Mouse (Mus musculus) stomach, embryonic 16.5 days (tissue): ENCODE measurements around the gene Mon2. TPM values are rescaled to one million over a fixed set of nuclear protein-coding genes. Genes with fewer than 3 reads are reported as not detected.
"Not testable (repeated sequence)": the region's sequence is repeated elsewhere in the genome, so short reads cannot be mapped to it uniquely, and the experiment has no call there.

Source experiments
- ATAC-seq: fragments of 200-750 bp; cut with Nextera tagmentation; 2 replicates; pipeline ENCODE4 v1.8.0; 2017; ENCODE audit warnings: moderate number of reproducible peaks, moderate TSS enrichment; ENCODE audit not compliant: insufficient read depth, low FRiP score
- H3K27ac ChIP-seq: fragments of 300-500 bp; sonication (generic); 2 replicates; pipeline ENCODE4 v1.5.1; 2014; ENCODE audit warnings: low read length
- H3K27me3 ChIP-seq: fragments of 300-500 bp; sonication (generic); 2 replicates; pipeline ENCODE4 v1.6.1; 2014; ENCODE audit warnings: low read length, control low read depth, mixed read lengths; ENCODE audit not compliant: control insufficient read depth, insufficient read depth
- H3K36me3 ChIP-seq: fragments of 300-500 bp; sonication (generic); 2 replicates; pipeline ENCODE4 v1.6.1; 2014; ENCODE audit warnings: low read length; ENCODE audit not compliant: control insufficient read depth, insufficient read depth
- H3K4me1 ChIP-seq: fragments of 300-500 bp; sonication (generic); 2 replicates; pipeline ENCODE4 v1.6.1; 2014; ENCODE audit warnings: low read length, control low read depth, mixed read lengths; ENCODE audit not compliant: control insufficient read depth, insufficient read depth
- H3K4me2 ChIP-seq: fragments of 300-500 bp; sonication (generic); 2 replicates; pipeline ENCODE4 v1.6.1; 2014; ENCODE audit warnings: low read depth, low read length, mixed read lengths
- H3K4me3 ChIP-seq: fragments of 300-500 bp; sonication (generic); replicated peaks from 2 replicates; pipeline ENCODE4 v1.5.1; 2014; ENCODE audit warnings: mild to moderate bottlenecking, low read length
- H3K9ac ChIP-seq: fragments of 300-500 bp; sonication (generic); 2 replicates; pipeline ENCODE4 v1.6.1; 2014; ENCODE audit warnings: low read length
- H3K9me3 ChIP-seq: fragments of 300-500 bp; sonication (generic); replicated peaks from 2 replicates; pipeline ENCODE4 v1.6.1; 2016; ENCODE audit warnings: low read length, control low read depth; ENCODE audit not compliant: control insufficient read depth
- WGBS: fragments of 180-500 bp; shearing (Covaris S2); extraction: QIAGEN DNeasy Blood & Tissue Kit; methylation state at CpG from one replicate; pipeline ENCODE4 v1.1.7; 2014; 5-methylcytosine and 5-hydroxymethylcytosine counted together
- polyA plus RNA-seq: library from polyadenylated mRNA; unstranded; fragments of >200 nt; fragmentation: Nextera tagmentation; extraction: Ambion mirVana; gene quantifications from 2 replicates; pipeline ENCODE4 v1.2.1, GENCODE M21; 2015

Mon2 gene
- polyA plus RNA-seq, 1 experiment from 2014 or later: 15.4 TPM

DNA sequence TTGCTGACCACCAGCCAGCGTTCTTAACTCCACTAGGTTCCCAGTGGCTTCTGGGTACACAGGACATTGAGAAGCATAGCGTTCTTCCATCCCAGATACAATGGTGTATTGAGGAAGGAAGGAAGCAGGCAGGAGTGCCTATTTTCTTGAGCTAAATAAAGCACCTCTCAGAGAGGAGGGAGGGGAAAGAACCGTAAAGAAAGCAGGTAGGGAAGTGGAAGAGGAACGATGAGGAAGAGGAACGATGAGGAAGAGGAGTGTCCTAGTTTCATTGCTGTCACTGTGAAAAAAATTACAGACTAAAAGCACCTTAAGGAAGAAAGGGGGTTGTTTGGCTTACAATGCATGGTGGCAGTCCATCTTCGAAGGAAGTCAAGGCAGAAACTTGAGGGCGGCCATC, 106.1 kb downstream of the Mon2 start:
- Histone ChIP-seq H3K27me3 (no peaks in the 10 kb centered on the region), H3K9ac (no peak overlapping the region), H3K4me3 (no peak overlapping the region), H3K9me3 (no peaks in the 10 kb centered on the region), H3K4me1 (no peaks in the 10 kb centered on the region), H3K27ac (no peak overlapping the region), H3K36me3 (no peaks in the 10 kb centered on the region), H3K4me2 (no peak overlapping the region)
- ATAC-seq: no peak
- 82% methylated on average over 7 of the region's 7 CpGs for WGBS

DNA sequence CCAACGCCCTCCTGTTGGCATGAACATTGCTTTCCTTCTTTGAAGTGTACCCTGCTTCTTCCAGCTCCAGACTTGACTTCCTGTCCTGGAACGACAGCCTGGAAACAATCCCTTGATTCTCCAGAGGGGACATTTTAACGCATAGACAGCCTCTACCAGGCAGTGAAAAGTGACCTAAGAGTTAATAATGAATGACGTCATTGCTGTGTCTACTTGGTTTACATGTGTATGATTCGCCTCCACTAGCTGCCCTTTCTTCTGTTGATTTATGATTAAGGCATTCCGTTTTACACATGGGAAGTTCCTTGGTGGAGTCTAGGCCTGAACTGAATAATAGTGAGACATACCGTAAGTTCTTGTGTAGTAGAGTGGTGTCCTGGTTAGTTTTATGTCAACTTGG, 109.9 kb downstream of the Mon2 start:
- no peaks in the 10 kb centered on the region for H3K9me3 ChIP-seq
- H3K36me3 ChIP-seq: no peaks in the 10 kb centered on the region
- H3K4me1 ChIP-seq: peaks cover 7% of the 10 kb centered on the region
- 43% methylated on average over 7 of the region's 7 CpGs for WGBS
- H3K4me2 ChIP-seq: no peak overlapping the region
- no peak for ATAC-seq
- peaks cover 2% of the 10 kb centered on the region; the same call in 1 of the 2 replicates for H3K27me3 ChIP-seq
- no peak overlapping the region for H3K9ac ChIP-seq
- H3K27ac ChIP-seq: no peak overlapping the region
- no peak overlapping the region for H3K4me3 ChIP-seq

GRCm38 (mm10) chr10:122965650-122966049, 110.7 kb downstream of the Mon2 start:
- 91% methylated on average over 4 of the region's 5 CpGs for WGBS
- not testable (repeated sequence) for ATAC-seq, H3K4me3 ChIP-seq, H3K9me3 ChIP-seq, H3K27ac ChIP-seq, H3K9ac ChIP-seq, H3K36me3 ChIP-seq, H3K4me2 ChIP-seq, H3K27me3 ChIP-seq
- peaks cover 15% of the 10 kb centered on the region for H3K4me1 ChIP-seq

GRCm38 (mm10) chr10:122964241-122964636, 112.1 kb downstream of the Mon2 start:
- peaks cover 16% of the 10 kb centered on the region for H3K4me1 ChIP-seq
- peak overlapping the region; percentile 50 for H3K9ac ChIP-seq
- H3K9me3 ChIP-seq: no peaks in the 10 kb centered on the region
- peaks cover 2% of the 10 kb centered on the region; the same call in 1 of the 2 replicates for H3K27me3 ChIP-seq
- no peak overlapping the region for H3K27ac ChIP-seq
- WGBS: 44% methylated on average over 4 of the region's 4 CpGs
- no peak overlapping the region for H3K4me3 ChIP-seq
- H3K36me3 ChIP-seq: no peaks in the 10 kb centered on the region
- peak overlapping the region; percentile 42 for H3K4me2 ChIP-seq
- no peak for ATAC-seq

GRCm38 (mm10) chr10:122963463-122964240, 112.7 kb downstream of the Mon2 start:
- H3K4me3 ChIP-seq: 0 out of 2 replicates have a peak overlapping the region, but pooled peaks have one; percentile 2
- H3K9ac ChIP-seq: peak overlapping the region; percentile 50
- WGBS: 14% methylated on average over 21 of the region's 21 CpGs
- H3K27ac ChIP-seq: no peak overlapping the region
- ATAC-seq: no peak
- H3K27me3 ChIP-seq: peaks cover 2% of the 10 kb centered on the region; the same call in 1 of the 2 replicates
- no peaks in the 10 kb centered on the region for H3K36me3 ChIP-seq
- peaks cover 16% of the 10 kb centered on the region for H3K4me1 ChIP-seq
- H3K9me3 ChIP-seq: no peaks in the 10 kb centered on the region
- peak overlapping the region; percentile 42 for H3K4me2 ChIP-seq

GRCm38 (mm10) chr10:122962651-122963050, 113.7 kb downstream of the Mon2 start:
- peaks cover 16% of the 10 kb centered on the region for H3K4me1 ChIP-seq
- WGBS: 78% methylated on average over 9 of the region's 9 CpGs
- H3K4me2 ChIP-seq: no peak overlapping the region
- H3K27me3 ChIP-seq: peaks cover 2% of the 10 kb centered on the region; the same call in 1 of the 2 replicates
- ATAC-seq: no peak
- H3K4me3 ChIP-seq: no peak overlapping the region
- H3K36me3 ChIP-seq: no peaks in the 10 kb centered on the region
- no peak overlapping the region for H3K9ac ChIP-seq
- no peak overlapping the region for H3K27ac ChIP-seq
- H3K9me3 ChIP-seq: no peaks in the 10 kb centered on the region

DNA sequence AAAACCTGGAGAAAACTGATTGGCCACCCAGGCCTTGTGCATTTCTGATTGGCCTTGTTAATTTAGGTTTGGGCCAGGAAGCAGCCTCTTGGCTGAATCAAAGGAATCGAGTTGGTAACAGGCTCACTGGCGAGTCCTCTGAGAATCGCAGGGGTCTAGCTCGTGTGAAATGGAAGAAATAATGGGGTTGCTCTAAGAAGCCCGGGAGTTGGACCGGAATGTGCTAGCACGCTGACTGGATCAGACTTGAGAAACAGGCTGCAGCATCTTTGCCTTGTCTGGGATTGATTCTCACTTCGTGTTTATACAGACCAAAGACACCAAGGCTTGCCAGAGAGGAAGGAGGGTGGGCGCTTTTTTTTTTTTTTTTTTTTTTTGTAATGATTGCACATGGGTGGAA, 114.8 kb downstream of the Mon2 start:
- H3K36me3 ChIP-seq: no peaks in the 10 kb centered on the region
- no peak overlapping the region for H3K9ac ChIP-seq
- 48% methylated on average over 9 of the region's 9 CpGs for WGBS
- H3K4me3 ChIP-seq: no peak overlapping the region
- no peak overlapping the region for H3K4me2 ChIP-seq
- H3K27ac ChIP-seq: no peak overlapping the region
- H3K27me3 ChIP-seq: peaks cover 2% of the 10 kb centered on the region; the same call in 1 of the 2 replicates
- ATAC-seq: no peak
- H3K9me3 ChIP-seq: no peaks in the 10 kb centered on the region
- peaks cover 16% of the 10 kb centered on the region for H3K4me1 ChIP-seq

DNA sequence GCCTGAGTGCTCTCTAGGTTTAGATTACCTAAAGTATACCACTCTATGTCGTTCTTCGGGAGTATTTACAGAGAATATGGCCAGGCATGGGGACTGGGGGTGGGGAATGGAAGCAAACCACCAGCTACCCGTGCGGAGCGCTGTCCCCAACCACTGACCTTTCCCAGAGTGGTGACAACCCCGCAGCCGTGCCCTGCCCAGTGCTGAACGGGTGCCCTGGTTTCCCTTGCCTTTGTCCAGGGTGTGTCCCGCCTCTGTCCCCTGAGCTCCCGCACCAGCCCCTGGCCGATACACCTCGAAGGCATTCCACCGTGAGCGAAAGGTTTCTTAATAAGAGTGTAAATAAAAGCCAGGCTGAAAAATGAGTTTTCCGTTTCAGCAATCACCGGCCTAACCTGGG, 115.6 kb downstream of the Mon2 start:
- Histone ChIP-seq H3K9me3 (no peaks in the 10 kb centered on the region), H3K9ac (no peak overlapping the region; the same call in 1 of the 2 replicates), H3K36me3 (no peaks in the 10 kb centered on the region), H3K27me3 (peaks cover 2% of the 10 kb centered on the region; the same call in 1 of the 2 replicates), H3K4me2 (peak overlapping the region; percentile 41), H3K4me3 (0 out of 2 replicates have a peak overlapping the region, but pooled peaks have one; percentile 13), H3K4me1 (peaks cover 16% of the 10 kb centered on the region), H3K27ac (no peak overlapping the region)
- 44% methylated on average over 16 of the region's 16 CpGs for WGBS
- 0 out of 2 replicates have a peak, but pooled peaks have one; percentile 29 for ATAC-seq

- no peak for ATAC-seq
- H3K4me2 ChIP-seq: 0 out of 2 replicates have a peak overlapping the region, but pooled peaks have one; percentile 41
- H3K4me3 ChIP-seq: no peak overlapping the region
- no peaks in the 10 kb centered on the region for H3K9me3 ChIP-seq
- no peaks in the 10 kb centered on the region for H3K36me3 ChIP-seq
- H3K4me1 ChIP-seq: peaks cover 16% of the 10 kb centered on the region
- WGBS: 78% methylated on average over 16 of the region's 16 CpGs
- no peak overlapping the region for H3K27ac ChIP-seq
- H3K9ac ChIP-seq: no peak overlapping the region; the same call in 1 of the 2 replicates
- peaks cover 2% of the 10 kb centered on the region; the same call in 1 of the 2 replicates for H3K27me3 ChIP-seq
Observed at GRCm38 (mm10) chr10:122960216-122960615, 116.1 kb downstream of the Mon2 start.
